Mouse (Mus musculus): ENCODE measurements around the gene Rmnd5a.

Rmnd5a gene

DNA sequence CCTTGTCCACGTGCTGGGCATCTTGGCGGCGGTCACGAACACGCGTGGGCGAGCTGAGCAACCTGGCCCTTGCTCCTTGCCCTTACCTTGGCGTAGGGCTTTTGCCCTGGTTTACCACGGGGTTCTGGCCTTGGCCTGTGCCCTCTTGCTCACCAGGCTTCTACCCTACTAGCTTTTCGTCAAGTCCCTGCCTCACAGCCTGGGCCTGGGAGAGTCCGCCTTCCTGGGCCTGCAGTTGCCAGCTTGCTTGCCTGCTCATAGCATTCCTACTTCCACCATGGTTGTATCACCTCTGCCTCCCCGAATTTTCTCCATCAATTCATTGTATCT lies 779 bp upstream of the Rmnd5a start:
- peak in 1 of 2 experiments; percentile 90 for DNase-seq

DNA sequence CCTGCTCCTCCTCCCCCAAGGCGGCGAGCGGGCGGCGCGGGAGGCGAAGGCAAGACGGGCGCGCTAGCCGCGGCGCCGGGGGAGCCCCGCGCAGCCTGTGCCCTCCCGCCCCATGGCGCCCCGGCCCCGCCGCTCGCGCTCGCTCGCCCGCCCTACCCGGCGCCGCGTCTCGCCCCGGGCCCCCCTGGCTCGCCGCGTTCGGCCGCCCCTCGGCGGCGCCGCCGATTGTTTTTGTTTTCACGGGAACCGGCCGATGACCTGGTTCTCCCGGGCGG lies 283 bp downstream of the Rmnd5a start:
- no peak for DNase-seq

DNA sequence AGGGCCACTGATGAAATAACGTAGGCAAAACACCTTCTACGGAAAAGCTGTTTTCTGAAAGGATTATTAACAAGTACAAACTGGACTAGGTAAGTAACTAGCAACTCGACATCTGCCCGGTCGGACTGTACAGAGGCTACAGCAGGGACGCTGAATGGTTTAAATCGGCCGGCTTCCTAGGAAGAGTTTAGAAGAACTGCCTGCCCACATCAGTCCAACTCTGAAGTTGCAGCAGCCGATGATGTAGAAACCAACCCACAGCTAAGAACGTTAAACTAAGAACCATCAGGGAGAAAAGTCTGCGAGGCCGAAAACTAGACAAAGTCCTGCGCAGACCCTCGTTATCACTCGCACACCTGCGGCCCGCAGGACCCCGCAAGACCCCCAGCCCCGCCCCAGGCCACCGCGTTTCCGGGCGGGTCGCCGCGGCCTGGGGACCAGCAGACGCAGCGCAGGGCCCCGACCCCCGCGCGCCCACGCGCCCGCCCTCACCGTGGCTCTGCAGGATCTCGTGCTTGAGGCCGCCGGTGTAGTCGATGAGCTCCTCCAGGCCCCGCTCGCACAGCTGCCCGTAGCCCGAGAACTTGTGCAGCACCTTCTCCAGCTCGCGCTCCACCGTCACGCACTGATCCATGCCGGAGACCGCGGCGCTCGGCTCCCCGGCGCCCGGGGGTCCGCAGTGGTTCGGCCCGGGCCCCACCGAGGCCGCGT lies 776 bp downstream of the Rmnd5a start:
- peak; percentile 50 to 78 for DNase-seq

DNA sequence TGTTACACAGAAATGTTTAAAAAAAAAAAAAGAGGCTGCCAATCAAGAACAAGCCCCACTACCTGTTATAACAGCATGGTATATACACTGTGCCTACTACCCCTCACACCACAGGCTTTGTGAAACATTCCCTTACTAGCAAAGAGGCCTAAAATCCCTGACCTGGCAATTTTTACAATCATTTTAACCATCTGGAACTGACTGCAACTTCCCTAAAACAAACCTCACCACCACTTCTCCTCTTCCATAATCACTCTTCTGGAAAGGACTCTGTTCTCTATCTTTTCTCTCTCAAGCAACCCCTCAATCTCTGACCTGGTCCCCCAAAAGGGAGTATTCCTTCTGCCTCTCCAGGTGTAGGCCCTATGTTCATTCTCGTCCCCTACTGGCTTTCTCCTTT lies 2.4 kb downstream of the Rmnd5a start:
- DNase-seq = no peak

DNA sequence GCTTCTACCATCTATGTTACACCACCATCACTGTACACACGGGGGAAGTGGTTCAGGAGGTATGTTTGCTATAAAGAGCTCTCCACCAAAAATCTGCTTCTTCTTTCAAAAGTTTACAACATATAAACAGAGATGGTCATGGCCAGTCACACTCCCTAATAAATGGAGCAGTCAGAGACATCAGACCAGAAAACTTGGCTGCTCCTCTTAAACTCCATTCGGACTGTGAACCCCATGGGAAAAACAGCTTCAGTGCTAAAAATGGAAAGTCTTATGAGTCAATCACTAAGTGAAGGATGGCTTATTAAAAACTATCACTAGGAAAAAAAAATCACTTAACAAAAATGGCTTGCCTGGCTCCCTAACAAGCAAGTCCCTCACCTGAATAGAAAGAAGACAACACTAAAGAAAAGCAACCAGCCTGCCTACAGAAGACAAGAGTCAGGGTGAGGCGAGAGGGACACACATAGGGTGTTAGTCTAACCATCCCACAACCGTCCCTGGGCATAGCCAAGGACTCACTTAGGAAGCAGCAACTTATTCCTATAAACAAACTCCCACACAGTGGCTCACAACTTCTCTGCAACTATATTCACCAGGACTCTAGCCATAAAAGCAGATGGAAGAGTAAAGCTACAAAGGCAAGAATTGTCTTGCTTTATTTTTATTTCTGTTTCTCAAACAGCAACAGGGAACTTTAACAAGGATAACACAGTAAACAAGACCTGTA lies 12.3 kb downstream of the Rmnd5a start:
- DNase-seq = no peak

DNA sequence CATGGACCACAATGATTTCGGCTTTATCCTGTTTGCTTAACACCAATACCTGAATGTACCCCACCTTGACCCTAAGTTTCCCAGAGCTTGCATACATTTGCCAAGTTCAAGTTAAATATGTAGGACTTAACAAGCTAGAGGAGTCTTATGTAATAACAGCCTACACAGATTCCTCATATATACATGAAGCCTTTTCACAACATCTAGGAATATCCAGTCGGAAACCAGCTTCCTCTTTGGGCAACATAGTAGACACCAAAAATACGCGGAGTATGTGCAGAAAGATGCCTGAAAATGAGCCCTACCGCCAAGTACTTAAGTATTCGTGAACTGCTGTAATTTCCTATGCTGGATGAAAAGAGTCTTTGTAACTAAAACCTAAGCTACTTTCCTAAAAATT lies 14.8 kb downstream of the Rmnd5a start:
- no peak for DNase-seq

DNA sequence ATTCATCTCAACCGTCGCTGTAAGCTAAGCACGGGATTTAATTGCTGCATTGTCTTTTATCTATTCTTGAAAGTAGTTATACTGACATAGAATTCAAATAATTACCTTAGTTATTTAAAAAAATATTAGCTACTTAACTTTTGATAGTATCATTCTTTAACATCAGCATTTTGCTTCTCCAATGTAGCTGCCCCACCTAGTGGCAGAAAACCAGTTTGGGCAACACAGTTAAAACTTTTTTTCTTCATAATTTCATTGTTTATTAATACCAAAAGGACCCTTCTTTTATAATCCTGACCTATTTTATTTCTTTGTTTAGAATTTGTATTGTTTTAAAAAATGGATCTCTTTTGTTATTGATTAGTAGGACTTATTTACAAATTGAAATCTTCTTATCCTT lies 17.3 kb downstream of the Rmnd5a start:
- DNase-seq = peak in 1 of 2 experiments; percentile 69

DNA sequence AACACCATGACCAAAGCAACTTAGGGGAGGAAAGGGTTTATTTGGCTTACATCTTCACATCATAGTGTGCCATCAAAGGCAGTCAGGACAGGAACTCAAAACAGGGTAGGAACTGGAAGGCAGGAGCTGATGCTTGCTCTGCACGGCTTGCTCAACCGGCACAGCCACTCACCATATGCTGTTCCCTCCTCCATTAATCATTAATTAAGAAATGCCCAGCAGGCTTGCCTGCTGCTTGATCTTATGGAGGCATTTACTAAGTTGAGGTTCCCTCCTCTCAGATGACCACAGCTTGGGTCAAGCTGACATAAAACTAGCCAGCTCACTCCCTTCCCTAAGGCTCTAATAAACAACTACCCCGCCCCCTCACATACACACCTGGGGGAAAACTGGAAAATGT lies 18.3 kb downstream of the Rmnd5a start:
- peak; percentile 16 to 61 for DNase-seq

DNA sequence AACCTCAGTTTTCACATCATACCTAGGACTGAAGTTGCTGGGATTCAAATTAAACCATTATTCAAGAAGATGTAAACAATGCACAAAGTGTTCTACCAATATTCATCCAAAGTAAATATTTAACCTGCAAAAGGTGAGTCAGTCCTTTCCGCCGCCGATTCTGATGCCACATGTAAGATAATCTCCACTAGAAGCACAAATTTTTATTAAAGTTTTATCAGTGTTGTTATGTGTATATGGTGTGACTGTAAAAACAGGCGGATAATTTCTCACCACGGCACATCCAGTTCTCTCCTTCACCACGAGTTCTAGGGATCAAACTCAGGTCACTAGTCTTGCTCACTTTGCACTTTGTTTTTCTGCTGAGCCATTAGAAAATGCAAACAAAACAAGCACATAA lies 19.6 kb downstream of the Rmnd5a start:
- DNase-seq = peak; percentile 26 to 50

DNA sequence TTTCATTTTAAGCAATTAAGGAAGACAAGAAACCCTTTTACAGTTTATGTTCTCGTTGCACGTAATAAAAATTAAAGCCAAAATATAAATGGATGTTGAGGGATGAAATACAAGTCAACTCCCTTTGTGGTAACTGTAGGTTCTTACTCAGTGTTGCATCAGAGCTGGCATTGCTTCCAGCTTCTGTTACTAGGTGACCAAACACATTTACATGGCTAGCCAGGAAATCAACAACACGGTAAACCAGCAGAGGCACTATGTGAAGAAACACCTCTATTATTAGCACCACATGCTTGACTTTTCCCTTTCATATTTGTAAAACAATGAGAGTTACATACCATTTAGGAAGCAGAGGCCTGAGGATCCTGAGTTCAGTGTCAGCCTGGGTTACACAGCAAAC lies 21.6 kb downstream of the Rmnd5a start:
- peak in 1 of 2 experiments; percentile 18 for DNase-seq

DNA sequence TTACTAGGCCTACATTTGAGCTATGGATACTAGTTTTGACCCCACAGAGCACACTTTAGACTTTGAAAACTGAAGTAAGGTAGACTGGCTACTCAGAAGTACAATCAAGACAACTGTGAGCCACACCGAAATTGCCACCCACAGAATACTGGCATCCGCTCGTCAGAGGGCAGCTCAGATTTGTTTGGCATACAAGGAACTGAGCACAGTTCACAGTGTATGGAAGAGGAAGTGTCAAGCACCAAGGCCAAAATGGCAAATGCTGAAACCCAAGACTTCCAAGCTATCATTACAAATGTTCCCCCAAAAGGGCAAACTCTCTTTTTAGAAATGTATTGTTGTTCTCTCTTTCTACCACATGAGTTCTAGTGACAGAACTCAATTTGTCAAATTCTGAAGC lies 25.0 kb downstream of the Rmnd5a start:
- DNase-seq = no peak

DNA sequence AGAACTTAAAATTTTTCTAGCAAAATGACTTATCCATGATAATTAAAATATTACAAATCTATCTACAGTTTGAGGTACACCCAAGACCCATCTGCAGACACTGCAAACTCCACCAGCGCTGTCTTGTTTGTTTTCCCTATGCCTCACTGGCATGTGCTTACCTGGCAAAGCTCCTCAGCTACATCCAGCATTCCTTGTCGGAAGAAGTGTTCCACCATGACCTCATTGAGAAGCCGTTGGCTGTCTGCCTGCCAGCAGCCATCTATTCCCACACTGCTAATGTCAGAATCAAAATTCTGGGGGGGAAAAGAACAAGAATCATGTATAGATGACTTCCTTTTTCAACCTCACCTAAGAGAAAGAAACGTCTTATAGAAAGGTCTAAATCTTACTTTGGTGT lies 25.8 kb downstream of the Rmnd5a start:
- DNase-seq = peak; percentile 64 to 67

DNA sequence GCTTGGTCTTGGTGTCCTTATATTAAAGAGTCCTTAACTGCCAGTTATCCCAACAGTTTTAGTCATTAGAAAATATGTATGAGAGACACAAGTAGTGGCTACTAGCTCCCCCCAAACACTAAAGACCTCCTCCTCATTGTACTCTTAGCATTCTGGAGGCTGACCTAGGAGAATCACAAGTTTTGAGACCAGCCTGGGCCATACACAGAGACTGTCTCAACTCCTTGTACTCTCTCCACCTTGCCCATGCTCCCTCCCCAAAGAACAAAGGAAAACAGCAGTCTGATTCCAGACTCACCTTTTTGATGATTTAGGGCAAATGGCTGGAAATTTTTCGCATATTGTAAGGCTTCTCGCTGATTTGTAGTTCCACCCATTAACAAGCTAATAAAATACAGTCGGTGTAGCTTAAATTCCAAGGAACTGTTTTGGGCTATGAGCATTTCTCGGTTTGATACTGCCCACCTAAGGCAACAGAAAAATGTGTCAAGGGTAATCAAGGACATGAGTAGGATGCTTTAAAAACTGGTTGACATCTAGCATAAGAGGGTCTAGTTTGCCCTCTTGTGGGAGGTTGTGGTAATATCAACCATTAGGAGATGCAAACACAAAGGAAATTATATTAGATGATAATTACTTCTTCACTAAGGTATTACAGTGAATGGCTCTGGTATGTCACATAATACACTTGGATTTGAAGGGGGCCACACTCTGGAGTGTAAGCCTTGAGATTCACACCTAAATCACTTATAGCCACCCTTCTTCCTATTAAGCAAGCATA lies 41.4 kb downstream of the Rmnd5a start:
- DNase-seq = peak in 1 of 2 experiments; percentile 35

DNA sequence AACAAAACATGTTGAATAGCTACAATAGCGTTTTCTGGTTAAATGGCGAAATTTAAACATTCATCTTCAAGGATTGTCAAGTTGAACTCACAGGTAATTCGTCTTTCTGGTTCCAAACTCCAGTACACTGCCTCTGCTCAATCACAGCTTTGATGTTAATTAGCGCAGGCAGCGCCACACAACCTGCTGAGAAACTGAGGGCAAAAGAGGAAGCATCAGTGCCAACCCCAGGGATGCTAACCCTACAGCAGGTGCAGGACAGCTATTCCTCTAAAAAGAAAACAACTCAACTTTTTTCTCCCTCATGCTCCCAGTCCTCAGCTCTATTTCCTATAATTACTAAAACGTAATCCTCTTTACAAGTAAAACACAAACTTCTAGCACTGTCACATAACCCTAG lies 43.7 kb downstream of the Rmnd5a start:
- no peak for DNase-seq

DNA sequence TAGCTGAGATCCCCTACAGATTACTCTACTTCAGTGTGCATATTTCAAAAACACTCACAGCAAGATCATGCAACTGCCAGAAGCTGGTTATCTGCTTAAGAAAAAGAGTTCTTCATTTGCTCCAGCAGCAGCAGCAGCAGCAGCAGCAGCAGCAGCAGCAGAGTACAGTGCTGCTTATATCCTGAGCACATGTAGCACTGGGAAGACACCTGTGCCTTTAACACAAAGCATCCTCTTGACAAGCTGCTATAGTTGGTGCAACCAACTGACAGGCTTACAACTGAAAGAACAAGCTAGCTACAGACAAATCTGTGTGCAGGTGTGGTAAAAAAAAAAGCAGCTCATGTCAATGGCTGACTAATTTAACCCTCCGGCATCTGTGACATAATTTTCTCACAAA lies 44.4 kb downstream of the Rmnd5a start:
- DNase-seq = no peak

DNA sequence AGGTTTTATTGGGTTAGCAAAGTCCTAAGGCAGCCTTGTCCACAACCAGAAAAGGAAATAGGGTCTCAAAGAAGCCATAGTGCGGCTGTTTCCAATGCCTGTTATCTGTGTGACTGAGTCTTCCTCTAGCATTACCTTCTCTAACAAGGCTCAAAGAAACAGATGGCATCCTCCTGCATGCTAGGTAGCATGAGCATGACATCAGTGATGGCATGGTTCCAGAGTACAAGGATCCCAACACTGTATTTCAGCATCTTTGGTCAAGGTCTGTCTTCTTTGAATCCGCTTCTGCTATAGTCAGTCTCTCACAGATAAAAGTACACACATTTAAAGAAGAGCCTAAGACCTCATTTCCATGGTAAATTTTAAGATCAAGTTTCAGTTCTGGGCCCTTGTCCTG lies 49.9 kb downstream of the Rmnd5a start:
- DNase-seq = peak in 1 of 2 experiments; percentile 9

DNA sequence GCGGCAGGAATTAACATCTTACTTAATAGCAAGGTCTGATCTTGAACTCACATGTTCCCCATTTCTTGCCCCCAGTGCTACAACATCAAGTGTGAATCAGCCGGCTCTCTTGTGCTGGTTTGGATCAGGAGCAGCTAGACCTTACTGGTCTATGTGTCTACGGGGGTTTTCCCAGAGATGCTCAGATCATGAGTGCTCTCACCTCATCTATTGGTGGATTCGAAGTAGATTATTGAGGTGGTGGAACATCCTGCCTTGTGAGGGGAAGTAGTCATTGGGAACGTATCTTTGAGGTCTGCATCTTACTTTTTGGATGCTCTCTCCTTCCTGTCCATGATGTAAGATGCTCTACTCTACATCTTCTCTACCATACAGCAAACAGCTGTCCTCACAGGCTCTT lies 58.8 kb downstream of the Rmnd5a start:
- no peak for DNase-seq

DNA sequence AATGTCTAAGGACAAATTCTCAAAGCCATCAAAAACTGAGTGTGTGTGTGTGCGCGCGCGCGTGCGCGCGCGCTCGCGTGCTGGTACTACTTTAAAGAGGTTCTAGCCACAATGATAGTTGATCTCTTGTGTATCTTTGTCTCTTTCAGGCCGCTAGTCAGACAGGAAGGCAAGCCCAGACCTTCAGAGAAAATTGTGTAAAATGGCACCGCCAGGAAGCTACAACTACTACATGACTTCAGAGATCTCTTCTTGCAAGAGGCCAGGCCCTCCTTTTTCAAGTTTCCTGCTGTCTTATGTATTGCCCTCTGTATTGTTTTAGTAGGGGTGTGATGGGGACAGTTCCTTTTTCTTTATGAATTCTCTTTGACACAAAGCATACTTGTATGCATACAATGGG lies 63.7 kb downstream of the Rmnd5a start:
- DNase-seq = no peak

DNA sequence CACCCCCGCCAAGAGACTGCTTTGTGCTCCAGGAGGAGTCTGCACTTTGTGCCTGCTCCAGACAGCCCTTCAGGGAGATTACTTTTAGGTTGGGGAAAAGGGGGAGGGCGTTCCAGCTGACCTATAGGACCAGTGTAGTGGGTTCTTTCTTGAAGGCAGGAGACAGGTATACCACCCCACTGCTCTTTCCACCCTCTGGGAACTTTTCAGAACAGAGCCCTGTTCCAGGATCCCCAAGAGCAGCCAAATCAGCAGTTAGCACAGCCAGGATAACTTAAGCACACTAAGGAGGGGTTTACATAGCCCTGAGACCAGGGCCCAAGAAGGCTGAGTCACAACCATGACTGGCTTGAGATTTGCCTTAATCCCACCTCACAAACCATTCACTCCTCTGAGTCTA lies 65.5 kb downstream of the Rmnd5a start:
- no peak for DNase-seq

DNA sequence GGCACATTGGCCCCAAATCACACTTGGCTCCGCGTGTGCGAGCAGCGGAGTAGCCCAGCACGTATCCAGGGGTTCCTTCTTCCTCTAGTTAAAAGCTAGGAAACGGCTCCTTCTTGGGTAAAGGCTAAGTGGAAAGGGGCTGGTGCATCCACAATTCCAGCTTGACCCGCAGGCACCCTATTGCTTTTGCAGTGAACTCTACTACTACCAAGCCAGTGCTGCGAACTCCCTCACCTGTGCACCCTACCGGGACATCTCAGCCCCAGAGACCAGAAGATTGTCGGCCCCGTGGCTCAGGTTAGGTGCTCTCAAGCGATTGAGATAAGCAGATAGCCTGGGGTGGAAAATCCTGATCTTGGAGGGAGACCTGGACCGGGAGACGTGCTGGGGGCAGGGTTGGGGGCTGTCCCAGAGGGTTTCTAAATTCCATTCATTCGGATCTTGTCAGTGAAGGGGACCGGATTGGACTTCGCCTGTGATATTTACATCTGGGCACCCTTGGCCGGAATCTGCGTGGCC lies 66.1 kb downstream of the Rmnd5a start:
- no peak for DNase-seq

DNA sequence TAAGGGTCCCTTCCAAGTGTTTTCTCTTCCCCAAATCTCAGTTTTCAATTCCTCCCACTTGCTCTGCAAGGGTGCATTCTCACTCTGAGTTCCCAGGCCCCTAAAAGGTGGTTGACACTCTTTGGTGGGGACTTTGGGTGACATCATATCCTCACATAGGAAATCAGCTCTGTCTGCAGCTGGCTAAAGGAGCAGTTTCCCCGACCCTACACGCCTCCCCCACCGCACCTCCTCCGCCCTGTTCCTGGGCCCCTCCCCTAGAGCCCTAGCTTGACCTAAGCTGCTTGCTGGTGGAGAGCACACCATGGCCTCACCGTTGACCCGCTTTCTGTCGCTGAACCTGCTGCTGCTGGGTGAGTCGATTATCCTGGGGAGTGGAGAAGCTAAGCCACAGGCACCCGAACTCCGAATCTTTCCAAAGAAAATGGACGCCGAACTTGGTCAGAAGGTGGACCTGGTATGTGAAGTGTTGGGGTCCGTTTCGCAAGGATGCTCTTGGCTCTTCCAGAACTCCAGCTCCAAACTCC lies 67.1 kb downstream of the Rmnd5a start, which contains the start of gene Cd8a:
Gene Cd8a, plus strand, starts transcription at position 179 of the 527 bp plus-strand sequence.
- no peak for DNase-seq

DNA sequence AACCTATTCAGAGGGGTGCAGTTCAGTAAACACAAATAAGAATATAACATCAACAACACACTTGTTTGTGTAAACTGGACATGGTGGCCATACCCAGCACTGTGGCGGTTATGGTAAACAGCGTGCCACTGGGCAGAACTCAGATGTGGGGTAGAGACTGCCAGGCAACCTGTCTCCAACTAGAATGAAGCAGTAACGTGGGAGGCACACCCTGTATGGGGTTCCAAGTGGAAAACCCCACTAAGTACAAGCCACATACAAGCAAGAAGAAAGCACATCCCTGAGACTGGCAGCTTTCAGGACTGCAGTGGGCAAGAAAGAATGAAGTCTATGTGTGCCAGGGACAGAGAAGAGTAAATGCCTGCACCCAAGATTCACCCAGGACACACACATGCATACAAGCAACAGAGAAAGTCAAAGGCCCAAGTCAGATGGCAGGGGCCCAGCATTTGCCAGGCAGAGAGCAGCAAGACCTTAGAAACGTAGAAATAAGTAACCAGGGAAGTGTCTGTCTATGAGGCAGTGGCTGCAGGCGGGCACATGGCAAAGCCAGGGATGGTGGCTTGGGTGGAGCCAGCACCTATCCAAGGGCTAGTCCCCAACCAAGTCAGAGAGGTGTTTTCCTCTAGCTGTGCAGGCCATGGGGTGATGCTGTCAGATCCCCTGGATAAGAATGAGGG lies 68.3 kb downstream of the Rmnd5a start:
- DNase-seq = no peak

DNA sequence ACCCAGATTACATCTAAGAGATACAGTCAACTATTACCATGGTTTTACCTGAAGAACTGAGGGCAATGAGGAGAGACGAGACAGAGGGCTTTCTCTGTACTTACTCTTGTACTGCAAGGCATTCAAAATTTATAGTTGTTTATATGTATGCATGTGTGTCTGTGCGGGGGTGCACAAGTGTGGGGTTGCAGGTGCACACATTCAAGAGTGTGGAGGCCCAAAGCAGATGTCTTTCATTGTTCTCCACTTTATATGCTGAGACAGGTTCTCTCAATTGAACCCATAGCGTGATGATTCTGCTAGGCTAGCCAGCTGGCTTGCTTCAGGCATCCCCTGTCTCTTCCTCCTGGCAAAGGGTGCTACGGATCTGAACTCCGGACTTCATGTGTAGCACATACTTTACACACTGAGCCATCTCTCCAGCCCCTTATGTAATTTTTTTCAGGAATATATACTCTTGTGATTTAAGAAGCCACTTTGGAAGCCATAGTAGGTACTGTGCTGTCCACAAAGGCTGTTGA lies 69.3 kb downstream of the Rmnd5a start:
- no peak for DNase-seq
